Mouse (Mus musculus): ENCODE data around the gene Necab3.

Necab3 gene

DNA sequence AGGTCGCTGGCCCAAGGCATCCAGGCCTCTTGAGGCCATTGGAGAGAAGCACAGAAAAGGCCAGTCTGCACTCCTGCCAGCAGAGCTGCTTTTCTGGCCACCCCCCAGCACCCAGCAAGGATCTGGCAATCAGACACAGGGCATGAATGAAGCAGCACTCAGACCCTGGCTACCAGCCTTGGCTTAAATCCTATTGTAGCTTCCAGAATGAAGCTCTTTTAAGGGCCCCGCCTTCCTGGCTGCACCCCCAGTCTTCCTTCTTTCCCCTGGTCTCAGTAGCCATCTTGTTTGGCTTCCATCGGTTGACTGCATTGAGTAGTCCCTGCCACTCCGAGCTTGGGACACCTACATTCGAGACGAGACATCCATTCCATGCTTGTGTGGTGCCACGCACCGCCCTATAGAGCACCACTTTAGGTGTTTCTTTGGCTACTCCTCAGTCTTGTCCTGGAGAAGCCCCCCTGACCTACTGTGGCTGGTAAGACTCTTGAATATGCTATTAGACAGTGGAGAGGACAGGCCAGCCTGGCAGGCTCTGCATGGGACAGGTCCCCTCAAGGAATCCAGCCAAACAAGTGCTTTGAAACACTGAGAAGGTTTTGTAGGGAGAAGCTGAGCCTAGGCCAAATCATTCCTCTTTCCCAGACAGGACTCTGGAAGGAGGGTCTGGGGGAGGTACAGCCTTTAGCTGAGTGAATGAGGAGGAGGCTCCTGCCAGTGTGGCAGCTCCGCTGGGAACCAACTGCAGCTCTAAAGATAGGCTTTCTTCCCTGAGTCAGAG lies 14.9 kb downstream of the Necab3 start:
- no peak for DNase-seq (ENCODE audit: extremely low read depth, low read depth, low spot score)

DNA sequence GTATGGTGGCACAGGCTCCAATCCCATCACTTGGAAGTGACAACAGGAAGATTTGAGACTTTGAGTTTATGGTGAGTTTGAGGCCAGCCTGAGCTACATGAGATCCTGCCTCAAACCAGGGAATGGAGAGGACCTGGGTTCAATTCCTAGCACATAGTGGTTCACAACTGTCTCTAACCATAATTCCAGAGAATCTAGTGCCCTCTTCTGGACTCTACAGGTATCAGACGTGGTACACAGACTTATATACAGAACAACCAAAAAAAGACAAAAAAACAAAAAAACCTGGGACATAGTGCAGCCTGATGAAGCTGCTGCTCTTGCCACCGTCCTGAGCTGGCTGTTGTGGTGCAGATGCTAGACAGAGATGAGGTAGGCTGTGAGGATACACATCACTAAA lies 17.1 kb downstream of the Necab3 start:
- DNase-seq (ENCODE audit: extremely low read depth, low read depth, low spot score), result no peak

DNA sequence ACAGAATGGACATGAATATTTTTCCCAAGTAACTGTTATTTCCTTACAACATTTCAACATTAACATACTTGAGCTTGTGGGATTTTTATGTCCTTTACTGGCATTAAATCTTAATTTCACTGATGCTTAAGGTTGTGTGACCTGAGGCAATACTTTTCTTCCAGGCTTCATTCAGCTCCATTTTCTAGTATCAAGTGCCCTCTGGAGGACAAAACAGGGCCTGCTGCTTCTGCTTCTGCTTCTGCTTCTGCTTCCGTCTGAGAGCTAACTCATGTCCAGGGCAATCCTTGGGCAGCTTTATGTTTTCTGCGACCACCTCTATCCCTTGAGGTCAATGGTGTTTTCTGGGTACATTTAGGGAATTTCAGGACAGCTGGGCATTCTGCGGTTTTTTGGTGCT lies 19.0 kb downstream of the Necab3 start:
- DNase-seq (ENCODE audit: extremely low read depth, low read depth, low spot score), result no peak

DNA sequence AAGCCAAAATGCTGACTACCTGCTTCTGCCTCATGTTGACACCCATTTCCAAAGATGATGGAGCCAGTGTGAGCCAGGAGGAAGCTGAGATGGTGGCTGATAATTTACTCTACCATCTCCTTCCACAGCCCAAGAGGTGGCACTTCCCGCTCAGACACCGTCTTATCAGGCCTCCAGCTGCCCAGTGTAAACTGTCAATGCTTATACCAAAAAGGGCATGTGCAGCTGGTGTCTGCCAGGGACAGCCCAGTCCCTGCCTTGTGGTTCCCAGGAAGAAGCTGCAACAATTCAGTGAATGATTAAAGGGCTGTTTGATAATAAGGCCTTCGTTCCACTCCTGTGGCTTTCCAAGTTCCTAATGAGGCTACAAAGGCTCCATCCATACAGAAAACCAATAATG lies 20.0 kb downstream of the Necab3 start:
- DNase-seq (ENCODE audit: extremely low read depth, low read depth, low spot score), result no peak

DNA sequence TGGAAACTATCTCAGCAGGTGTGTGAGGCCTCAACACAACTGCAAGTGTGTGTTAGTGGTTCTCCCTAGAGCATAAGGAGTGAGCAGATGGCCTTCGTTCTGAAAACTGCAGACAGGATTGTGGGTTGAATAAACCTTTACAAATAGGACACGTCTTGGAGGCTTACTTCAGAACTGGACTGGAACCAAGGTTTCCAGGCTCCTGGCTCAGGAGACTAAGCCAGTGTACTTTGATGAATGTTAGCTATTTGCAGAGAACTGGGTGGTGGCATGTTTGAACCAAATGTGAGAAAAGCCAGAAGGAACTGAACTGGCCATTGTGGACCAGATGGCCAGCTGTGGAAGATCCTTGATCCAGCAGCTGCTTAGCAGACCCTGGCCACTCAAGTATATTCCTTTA lies 20.4 kb downstream of the Necab3 start:
- no peak for DNase-seq (ENCODE audit: extremely low read depth, low read depth, low spot score)

DNA sequence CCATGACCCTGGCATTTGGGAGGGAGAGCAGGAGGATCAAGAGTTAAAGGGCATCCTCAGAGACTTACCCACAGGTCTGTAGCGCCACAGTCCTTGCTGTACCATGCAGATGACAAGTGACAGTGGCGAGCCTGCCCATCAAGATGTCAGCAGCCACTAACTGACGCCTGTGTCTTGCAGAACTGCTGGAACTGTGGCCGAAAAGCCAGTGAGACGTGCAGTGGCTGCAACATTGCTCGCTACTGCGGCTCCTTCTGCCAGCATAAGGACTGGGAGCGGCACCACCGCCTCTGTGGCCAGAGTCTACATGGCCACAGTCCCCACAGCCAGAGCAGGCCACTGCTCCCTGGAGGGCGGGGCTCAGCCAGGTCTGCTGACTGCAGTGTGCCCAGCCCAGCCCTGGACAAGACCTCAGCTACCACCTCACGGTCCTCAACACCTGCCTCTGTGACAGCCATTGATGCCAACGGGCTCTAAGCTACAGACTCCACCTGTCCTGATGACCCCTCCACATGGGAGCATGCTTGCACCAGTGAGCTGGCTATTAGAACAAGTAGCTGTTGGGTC lies 23.9 kb downstream of the Necab3 start:
- DNase-seq (ENCODE audit: extremely low read depth, low read depth, low spot score), result no peak

DNA sequence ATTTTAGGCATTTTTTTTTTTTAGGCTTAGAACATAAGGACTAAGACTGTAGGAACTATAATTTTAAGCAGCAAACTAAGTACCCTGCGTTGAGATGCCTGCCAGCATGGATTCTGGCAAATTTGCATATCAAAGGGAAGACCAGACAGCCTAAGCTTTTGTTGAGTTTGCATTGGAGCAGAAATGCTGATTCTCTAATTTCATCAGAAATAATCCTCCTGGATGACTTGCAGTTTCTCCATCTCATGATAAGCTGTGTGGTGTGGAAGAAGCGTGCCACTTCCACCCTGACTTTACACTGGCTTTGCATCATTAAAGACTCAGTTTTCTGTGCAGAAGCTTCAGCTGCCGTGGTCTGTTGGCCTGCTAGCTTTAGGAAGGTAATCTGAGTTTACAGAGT lies 25.8 kb downstream of the Necab3 start:
- no peak for DNase-seq (ENCODE audit: extremely low read depth, low read depth, low spot score)

DNA sequence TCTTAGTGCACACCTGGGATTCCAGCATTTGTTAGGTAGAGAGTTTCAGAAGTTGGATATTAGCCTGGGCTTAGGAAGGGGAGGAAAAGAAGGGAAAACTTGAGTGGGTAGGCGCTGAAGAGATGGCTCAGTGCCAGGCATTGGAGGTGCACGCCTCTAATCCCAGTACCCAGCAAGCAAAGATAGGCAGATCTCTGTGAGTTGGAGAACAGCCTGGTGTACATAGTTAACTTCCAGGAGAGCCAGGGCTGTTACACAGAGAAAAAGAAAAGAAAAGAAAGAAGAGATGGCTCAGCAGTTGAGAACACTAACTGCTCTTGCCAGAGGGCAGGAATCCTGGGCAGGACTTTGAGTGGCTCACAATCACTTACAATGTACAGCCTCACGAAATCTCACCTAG lies 32.2 kb downstream of the Necab3 start:
- DNase-seq (ENCODE audit: extremely low read depth, low read depth, low spot score), result no peak

DNA sequence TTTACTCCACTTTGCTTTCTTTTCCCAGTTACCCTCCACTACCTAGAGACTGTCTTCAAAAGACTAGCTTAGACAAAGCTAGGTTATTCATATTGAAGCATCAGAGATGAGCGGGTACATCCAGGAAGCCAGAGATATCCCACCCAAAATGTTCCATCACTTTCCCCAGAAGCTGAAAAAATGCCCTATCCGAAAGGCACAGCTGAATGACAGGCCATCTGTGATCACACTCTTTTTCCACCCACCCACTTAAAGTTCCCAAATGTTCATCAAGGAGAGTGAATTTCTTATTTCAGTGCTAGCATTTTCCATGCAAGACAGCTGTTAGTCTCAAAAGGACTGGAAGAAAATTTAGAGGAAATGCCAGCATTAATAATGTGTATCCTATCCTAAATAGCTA lies 33.4 kb downstream of the Necab3 start:
- no peak for DNase-seq (ENCODE audit: extremely low read depth, low read depth, low spot score)

DNA sequence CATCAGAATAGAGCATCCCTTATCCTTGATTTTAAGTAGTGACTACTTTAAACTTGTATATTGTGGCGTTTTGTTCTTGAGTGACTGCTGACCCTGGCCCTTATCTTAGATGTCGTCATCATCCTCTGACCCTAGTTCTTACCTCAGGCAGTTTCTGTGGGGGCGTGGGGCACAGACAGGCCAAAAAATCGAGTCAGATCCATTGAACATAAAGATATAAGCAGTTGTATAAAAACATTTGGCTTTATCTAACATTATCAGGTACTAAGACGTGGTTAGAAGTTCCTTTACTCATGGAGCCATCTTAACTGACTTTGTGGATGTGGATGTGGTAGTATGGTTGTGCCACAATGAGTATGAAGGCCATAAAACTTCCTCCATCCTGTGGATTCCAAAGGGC lies 36.4 kb downstream of the Necab3 start:
- no peak for DNase-seq (ENCODE audit: extremely low read depth, low read depth, low spot score)

DNA sequence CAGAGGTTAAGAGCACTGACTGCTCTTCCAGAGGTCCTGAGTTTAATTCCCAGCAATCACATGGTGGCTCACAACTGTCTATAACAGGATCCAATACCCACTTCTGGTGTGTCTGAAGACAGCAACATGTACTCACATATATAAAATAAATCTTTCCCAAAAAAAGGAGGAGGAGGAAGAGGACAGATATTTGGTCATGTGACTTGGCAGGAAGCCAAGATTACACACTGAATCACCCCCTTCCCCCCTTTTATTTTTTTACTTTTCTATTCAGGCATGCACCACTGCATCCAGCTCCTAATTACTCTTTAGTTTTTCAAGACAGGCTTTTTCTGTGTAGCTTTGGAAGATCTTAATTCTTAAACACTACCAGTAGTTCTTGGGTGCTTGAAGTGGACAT lies 37.2 kb downstream of the Necab3 start:
- no peak for DNase-seq (ENCODE audit: extremely low read depth, low read depth, low spot score)

DNA sequence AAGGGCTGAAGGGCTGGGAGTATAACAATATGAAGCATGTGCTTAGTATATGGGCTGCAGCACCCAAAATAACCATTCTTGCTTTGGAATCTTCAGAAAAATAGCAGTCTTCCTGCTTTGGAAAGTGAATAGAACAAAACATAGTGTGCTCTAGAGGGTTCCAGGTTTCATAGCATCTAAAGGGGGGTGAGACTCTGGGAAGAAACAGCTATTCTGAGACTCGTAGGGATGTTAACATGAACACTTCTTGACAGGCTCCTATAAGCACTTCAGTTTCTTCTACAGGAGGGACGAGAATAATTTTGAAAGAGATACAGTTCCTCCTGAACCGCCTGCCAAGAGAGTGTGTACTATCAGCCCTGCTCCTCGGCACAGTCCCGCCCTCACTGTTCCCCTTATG lies 41.3 kb downstream of the Necab3 start:
- no peak for DNase-seq (ENCODE audit: extremely low read depth, low read depth, low spot score)

DNA sequence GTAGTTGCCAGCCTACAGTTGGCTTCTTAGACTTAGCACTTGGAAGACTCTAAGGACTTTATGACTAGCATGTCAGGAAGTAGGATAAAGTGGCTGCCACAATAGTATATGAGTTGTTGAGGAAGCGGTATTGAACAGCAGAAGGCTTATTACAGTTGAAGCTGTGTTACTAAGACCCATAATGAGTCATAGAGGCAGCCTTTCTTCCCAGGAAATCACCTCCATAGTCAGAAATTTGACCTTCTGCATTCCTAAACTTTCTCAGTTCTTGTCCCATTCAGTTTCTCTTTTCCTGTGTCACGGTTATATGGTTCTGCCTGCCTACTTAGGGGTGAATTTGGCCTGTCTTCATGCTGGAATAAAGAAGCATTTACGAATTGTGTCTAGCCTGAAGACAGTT lies 41.7 kb downstream of the Necab3 start:
- DNase-seq (ENCODE audit: extremely low read depth, low read depth, low spot score), result no peak

DNA sequence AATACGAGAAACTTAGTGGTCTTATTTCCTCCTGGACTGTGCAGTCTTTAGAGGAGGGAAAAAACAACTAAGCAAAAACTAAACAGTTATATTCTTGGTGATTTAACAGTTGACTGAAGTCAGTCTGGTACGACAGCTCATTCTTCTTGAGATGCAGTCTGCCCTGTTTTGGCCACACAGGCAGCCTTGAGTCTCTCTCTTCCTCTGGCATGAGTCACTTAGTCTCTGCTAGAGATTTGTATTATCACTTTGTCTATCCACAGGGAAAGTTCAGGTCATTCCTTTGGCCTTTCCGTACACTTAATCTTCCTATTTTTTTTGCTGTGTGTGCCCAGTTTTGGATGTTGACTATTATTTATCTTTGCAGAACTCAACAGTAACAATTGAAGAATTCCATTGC lies 48.5 kb downstream of the Necab3 start:
- no peak for DNase-seq (ENCODE audit: extremely low read depth, low read depth, low spot score)

DNA sequence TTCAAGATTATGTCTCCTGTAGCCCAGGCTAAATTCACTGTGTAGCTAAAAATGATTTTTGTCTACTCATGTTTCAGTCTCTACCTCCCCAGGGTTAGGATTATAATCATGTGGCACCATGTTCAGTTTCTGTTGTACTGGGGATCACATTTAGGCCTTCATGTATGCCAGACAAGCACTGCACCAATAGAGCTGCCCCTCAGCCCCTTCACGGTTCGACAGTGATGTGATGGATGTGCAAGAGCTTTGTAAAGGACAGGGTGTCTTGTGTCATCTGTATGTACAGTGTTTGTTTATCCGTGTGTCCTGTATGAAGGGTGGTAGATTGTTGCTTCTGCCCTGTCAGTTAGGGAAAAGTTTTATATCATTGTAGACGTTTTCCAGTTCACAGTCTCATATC lies 50.2 kb downstream of the Necab3 start:
- no peak for DNase-seq (ENCODE audit: extremely low read depth, low read depth, low spot score)

DNA sequence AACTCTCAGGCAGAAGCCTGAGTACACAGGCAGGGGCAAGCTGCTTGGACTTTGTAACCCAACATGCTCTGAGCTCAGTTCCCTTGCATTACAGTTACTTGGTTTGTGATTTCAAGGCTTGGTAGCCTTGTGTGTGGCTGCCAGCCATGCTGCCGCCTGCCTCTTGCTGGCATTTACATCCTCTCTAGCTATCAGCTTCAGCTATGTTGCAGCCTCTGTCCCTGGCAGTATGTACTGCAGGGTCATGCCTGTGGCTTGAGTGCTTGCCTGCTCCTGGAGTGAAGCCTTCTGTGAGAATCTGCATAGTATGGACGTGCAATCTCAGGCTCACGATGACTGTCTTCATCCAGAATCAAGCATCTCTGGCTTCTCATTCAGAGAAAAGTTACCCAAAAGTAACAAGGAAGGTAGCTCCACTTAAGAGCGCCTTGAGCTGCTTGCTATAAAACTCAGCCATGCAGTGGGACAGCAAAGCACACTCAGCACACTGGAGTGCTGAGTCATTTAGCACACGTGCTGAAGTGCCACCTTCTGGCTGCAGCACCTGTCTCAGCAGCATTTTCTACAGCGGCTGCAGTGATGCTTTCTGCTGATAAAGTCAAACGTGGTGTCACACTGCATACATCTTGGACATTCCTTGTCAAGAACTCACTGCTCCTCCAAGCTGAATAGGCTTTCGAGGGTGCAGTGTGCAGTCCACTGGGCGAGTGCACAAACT lies 51.0 kb downstream of the Necab3 start:
- DNase-seq (ENCODE audit: extremely low read depth, low read depth, low spot score), result no peak

DNA sequence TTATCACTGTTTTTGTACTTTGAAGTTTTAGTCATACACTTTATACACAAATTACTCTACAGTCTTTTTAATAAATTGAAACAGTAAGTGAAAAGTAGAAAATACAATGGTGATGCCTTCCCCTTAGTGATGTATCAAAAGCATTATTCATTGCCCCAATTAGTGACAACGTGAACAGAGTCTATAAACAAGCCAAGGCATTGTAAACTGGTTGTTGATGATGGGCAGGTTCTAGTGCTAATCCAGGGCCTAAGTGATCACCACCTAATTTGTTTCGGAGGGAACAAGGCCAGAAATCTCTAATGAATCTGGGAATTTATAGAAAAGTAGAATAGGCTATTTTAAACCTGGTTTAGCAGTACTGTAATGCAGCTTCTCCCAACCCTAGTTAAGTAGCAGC lies 51.6 kb downstream of the Necab3 start:
- no peak for DNase-seq (ENCODE audit: extremely low read depth, low read depth, low spot score)

DNA sequence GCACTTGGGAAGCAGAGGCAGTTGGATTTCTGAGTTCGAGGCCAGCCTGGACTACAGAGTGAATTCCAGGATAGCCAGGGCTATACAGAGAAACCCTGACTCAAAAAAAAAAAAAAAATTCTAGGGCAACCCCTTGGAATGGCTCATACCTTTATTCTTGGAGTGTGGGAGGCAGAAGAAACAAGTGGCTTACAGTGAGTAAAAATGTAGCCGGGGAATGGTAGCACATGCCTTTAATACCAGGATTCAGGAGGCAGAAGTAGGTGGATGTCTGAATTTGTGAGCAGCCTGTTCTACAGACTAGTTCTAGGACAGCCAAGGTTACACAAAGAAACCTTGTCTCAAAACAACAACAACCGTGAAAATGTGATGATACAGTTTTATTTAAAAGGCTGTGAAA lies 57.9 kb downstream of the Necab3 start:
- DNase-seq (ENCODE audit: extremely low read depth, low read depth, low spot score), result no peak

DNA sequence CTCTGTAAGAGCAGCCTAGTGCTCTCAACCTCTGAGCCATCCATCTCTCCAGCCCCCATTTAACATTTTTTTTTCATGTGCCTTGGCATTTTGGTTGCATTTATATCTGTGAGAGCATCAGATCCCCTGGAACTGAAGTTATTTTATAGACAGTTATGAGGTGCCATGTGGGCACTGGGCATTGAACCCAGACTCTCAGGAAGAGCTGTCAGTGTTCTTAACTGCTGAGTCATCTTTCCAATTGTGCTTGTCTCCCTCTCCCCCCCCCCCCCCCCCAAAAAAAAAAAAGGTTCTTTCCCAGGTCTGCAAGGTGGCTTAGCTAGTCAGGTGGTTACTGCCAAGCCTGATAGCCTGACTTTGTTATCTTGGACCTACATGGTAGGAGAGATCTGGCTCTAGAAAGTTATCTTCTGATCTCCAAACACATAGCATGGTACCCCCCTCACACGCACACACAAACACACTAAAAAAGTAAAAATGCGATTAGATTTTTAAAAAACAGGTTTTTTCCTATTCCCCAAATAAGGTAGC lies 58.9 kb downstream of the Necab3 start:
- no peak for DNase-seq (ENCODE audit: extremely low read depth, low read depth, low spot score)

DNA sequence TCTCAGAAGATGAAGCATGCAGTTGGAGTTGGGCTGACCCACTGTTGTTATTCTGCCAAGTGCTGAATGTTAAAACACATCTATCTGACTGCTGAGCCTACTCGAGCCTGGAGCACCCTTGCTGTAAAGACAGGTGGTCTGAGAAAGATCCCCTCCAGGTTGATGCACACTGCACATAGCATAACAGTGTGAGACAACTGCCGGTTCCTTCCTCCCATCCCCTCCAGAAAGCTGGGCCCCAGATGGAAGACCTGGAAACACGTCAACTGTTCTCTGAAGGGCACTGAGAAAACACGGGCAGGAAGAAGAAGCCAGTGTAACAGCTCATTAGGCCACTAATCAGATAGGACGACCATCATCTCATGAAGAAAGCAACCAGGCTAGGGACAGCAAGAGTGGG lies 60.1 kb downstream of the Necab3 start:
- no peak for DNase-seq (ENCODE audit: extremely low read depth, low read depth, low spot score)

DNA sequence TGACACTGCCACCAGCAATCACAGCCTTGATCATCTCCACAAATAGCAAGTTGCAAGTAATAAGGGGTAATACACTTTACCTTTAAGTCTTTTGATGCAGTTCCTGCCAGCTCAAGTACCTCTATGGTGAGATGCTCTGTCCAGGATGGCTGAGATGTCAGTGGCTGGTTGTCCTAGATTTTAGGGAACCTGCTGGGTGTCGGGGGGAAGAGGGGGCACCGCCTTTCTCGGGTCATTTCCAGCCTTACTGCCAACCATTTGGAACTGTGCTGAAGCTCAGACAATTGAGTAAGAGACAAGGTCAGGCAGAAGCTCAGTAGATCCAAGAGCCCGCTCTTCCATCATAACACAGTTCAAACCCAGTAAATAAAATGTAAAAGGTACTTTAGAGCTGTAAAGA lies 63.7 kb downstream of the Necab3 start:
- no peak for DNase-seq (ENCODE audit: extremely low read depth, low read depth, low spot score)
